Mouse (Mus musculus): Measurements from ENCODE around the gene Npas4.
"Not testable (repeated sequence)": the region's sequence is repeated elsewhere in the genome, so short reads cannot be mapped to it uniquely, and the experiment has no call there.

Npas4 gene

DNA sequence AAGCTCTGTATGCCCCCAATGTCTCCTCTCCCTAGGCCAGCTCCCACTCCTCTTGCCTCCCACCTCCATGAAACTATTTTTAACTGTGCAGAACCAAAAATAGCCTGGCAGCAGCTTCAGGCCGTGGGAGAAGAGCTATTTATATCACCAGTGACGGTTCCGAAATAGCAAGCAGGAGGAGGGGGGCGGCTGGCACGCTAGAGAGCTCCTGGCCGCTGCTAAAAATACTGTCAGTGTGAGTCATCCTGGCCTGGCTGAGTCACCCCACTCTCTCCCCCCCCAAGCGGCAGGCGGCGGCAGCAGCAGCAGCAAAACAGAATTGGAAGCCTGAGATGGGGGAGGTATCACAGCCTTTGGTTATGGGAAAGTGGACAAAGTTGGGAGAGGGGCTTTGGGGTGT, 2.8 kb upstream of the Npas4 start:
- no peak for DNase-seq (ENCODE audit: low read depth, low spot score)

DNA sequence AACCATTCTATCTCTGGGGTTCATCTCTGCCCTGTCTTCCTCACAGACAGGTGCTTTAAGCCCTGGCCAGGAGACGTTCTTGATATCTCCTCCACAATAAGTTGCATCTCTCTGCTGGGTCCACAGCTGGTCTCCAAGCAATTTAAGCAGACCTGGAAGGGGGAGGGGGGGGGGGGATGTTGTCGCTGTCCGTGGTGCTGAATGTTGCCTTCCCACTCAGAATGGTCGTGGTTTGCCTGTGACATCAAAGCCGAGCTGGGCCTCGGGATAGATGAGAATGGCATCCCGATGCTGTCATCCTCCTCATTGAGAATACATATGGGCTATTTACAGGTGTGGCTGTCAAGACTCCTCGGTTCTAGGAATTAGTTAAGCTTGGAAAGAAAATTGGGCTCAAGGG, 2.3 kb upstream of the Npas4 start:
- DNase-seq (ENCODE audit: low read depth, low spot score), result no peak

DNA sequence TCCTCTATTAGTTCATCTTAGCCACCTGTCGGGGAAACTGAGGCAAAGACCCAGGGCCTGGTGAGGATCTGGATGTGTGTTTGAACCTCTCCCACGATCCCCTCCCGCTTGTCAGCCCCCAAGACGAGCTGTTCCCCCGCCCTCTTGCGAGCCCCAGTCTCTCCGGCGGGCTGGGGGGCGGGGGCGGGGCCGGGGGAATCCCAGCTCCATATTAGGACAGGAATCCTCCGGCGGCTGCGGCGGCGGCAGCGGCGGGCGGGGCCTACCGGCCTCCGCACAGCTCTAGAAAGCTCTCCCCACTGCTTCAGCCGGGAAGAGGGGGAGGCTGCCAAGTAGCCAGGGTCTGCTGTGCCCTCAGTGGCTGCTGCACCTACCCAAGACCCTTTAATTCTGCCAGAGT, 600 bp upstream of the Npas4 start:
- no peak for DNase-seq (ENCODE audit: low read depth, low spot score)

DNA sequence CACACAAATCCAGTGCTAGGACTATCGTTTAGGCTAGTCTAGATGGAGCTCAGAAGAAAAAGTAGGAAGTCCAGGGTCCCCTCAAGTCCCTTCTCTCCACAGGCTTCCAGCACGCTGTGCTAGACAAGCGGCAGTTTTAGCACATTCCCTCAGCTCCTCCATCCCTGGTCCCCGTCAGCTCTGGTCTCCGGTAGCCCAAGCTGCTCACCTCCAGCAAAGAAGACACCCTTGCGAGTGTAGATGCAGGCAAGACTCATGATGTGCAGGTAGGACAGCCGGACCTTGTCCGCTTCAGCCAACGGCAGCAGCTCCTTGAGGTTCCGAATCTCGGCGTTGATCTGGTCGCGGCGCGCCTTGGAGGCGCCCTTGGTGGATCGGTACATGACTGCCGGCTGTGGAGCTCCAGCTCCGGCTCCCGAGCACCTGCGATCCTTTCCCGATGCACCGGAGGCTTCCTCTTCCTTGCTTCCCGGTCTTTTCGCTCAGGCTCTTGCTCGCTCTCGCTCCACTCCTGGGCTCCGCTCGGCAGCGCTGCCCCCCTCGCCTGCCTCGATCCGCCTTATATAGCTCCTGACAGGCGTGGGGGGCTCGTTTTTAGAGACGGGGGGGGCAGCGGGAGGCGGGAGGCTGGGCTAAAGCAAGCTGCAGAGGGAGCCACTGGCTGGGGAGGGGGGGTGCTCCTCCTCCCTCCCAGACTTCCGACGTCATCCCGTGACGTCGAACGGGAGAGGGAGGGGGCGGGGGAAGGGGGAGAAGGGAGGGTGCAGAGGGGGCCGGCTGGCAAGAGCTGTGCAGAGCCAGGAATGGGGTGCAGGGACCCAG, 471 bp downstream of the Npas4 start:
- no peak for DNase-seq (ENCODE audit: low read depth, low spot score)

DNA sequence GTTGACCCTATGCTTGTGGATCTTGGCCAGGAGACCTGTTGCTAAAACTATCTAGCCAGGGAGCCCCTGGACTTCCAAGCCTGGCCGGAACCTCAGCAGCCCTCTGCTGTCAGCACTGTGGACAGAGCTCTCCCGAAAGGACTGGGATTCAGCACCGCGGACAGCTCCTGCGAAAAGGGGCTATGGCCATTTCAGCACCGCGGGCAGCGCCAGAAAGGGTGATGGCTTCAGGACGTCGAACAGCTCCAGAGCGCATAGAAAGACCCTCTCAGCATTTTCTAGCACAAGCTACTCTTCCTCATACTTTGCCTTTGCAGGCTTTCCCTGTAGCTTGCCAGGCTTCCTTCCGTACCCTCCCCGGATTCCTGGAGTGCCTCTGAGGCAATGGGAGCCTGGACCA, 1.1 kb downstream of the Npas4 start:
- peak; percentile 86 for DNase-seq (ENCODE audit: low read depth, low spot score)

DNA sequence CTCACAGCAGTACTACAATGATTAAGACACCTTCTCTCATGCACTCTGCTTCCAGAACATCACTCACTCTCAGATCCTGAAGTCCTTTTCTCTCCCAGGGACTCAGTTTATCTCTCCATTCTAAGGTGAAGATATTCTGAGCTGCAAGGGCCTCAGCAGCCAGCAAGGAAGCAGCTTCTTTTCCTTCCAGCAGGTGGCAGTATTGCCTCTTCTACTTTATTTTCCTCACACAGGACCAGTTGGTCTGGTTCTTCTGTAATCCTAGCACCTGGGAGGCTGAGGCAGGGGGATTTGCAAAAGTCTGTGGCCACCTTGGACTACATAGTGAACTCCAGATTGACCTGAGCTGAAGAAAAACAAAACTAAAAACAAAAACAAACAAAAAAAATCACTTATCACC, 8.3 kb downstream of the Npas4 start:
- DNase-seq (ENCODE audit: low read depth, low spot score), result peak; percentile 52

DNA sequence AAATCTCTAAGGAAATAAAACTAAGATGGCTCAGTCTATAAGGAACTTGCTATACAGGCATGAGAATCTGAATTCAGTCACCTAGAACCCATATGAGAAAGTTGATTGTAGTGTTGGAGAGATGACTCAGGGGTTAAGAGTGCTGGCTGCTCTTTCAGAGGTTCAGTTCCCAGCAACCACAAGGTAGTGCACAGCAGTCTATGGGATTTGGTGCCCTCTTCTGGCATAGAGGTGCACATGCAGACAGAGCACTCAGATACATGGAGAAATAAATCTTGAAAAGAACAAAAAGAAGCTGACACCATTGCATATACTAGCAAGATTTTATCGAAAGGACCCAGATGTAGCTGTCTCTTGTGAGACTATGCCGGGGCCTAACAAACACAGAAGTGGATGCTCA, 21.9 kb downstream of the Npas4 start:
- DNase-seq (ENCODE audit: low read depth, low spot score), result no peak

DNA sequence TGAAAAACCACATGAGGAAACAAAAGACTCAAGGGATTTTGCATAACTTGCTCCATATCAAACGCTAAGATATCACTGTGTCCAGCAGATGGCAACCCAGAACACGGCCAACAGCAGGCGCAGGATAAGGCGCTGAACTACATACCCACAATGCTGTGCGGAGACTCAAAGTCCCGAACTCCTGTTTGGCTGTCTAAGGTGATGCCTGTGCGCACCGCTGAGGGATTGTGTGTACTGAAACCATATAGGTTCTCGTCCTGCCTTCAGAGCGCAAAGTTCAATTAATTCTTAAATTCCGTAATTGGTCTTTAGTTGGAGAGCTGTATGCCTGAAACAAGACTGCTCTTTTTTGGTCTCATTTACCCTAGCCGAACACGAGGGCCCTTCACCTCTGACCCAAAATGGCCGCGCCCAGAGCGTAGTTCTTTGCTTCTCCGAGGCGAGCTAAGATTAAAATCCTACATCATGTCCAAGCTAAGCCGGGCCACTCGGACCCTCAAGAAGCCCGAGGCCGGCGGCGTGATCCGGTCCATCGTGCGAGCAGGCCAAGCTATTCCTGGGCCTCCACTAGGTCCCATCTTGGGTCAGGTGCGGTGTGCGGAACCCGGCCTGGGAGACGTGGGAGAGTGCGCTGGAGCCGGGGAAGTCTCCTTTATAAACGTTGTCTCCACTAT, 28.1 kb downstream of the Npas4 start, which contains the start of gene Mrpl11:
TSS of gene Mrpl11 (plus strand) at position 220 of the 674 bp plus-strand sequence.
- peak; percentile 89 for DNase-seq (ENCODE audit: low read depth, low spot score)

DNA sequence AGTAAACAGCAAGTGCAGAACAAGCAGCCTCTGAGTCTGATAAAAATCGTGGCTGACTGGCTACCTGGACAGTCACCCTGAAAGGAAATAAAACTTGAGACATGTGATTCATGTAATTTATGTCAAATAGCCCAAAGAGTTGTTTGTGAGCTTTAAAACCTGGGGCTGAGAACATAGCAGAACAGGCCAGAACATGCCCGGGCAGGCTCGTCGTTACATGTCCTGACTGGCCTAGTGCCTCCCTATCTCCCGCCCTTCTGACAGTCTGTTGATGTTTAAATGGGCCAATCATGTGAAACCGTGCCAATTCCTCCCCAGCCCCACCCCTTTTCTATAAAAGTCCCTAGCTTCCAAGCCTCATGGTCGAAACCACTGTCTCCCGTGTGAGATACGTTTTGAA, 41.5 kb downstream of the Npas4 start:
- DNase-seq (ENCODE audit: low read depth, low spot score), result not testable (repeated sequence)

DNA sequence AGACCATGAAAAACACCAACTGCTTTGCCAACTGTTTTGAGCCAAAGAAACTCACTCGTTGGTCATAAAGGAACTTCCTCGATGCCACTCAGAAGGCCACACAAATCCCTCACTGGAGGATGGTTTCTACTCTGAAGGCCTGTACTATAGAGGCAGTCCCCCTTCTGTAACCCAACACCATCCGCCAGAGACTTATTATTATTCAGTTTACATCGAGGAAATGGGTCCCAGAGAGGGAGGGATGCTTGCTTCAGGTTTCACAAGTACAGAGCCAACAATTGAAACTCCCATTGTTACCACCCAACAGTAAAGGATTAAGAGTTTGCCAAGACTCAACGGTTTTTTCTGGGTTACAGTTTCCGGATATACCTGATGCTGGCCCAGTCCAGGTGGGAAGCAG, 44.6 kb downstream of the Npas4 start:
- no peak for DNase-seq (ENCODE audit: low read depth, low spot score)

DNA sequence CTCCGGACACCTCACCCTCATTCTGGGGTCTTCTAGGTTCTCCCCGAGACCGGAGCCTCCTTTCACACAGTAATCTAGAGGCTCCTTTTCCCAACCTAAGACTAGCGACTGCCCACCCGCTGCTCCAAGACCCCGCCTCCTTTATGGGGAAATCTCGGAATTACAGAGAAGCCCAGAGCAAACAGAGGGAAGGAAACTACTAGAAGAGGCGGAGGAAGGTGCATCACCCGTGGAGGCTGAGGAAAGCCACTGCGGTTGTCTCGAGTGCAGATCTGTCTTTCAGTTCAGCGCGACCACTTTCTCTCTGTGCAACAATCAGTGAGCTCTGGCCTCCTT, 46.9 kb downstream of the Npas4 start:
- no peak for DNase-seq (ENCODE audit: low read depth, low spot score)

DNA sequence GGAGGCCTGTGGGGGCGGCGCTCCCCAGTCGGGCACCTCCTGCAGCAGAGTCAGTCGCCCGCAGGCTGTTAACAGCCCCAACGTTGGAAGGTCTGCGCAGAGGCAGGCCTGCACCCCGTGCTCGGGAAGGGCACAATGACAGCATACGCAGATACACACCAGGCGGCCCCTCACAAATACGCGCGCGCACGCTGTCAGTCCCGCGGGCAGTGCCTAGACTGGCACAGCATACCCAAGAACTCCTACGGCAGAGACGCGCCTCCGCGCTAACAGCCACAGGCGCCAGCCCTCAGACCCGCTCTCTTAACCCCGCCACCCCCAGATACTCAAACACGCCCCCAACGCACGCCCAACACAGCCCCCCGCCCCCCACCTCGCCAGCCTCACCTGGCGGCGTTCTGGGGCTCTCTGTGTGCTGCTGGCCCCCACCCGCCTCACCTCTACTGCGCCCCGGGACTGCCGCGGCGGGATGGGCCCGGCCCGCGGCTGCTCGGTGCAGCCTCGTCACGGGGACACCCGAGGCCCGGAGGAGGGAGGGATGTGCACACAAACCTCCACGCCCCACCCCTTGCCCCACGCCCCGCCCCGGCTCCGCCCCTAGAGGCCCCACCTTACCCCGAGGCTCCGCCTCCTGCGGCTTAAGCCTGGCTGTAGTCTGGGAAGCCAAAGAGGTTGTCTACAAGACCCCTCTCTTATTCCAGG, 47.4 kb downstream of the Npas4 start, which contains the start of gene Peli3:
TSS of gene Peli3 (minus strand) at position 577 of the 702 bp plus-strand sequence.
- peak; percentile 65 for DNase-seq (ENCODE audit: low read depth, low spot score)

DNA sequence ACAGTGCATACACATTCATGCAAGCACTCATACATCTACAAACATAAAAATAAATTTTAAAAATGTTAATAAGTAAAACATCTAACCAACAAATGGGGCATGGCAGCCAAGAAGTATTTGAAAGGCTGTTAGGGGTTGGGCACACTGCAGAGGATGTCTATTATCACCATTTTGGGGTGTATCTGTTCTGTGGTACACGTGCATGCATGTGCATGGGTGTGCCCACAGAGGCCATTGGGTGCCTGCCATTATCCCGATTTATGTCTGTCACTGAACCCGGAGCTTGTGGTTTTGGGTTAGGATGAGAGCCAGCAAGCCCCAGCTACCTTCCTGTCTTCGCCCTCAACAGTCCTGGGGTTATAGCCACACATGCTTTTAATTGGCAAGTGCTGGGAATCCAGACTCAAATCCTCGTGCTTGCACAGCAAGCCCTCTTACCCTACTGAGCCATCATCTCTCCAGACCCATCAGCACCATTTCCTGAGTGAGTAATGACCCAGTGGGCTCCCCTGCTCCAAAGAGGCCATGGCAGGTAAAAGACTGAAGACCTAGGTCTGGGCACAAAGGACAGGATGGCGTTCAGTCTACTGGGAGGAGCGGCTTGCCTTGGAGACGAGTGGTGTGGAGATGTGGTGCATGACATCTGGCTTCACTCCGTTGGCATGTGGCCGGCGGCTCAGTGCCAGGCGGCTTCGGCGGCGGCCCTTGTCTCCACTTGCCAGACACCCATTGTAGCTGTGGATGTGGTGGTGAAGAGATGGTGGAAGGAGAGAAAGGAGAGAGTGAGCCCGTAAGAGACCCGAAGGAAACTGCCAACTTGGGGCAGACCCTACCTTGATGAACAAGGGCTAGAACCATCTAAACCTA, 52.4 kb downstream of the Npas4 start:
- DNase-seq (ENCODE audit: low read depth, low spot score), result no peak

DNA sequence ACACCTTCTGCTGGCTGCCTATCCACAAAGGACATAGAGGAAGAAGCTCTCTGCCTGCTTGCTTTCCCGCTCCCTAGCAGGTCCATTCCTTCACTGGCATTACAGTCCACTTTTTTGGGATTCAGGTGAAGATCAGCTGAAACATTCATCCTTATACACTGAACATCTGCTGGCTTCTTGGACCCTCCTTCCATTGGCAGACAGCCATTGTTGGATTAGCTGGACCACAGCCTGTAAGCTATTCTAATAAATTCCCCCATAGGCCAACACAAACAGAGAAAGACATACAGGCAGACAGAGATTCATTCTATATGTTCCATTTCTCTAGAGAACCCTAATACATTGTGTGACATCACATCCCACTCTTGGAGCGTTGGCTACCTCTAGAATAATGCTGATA, 53.2 kb downstream of the Npas4 start:
- no peak for DNase-seq (ENCODE audit: low read depth, low spot score)

Data from embryo, embryonic 11.5 days (tissue).